Mouse (Mus musculus): ENCODE data around the gene Malrd1. TPM values are rescaled to one million over a fixed set of nuclear protein-coding genes. Genes with fewer than 3 reads are reported as not detected.
"Not testable (repeated sequence)": the region's sequence is repeated elsewhere in the genome, so short reads cannot be mapped to it uniquely, and the experiment has no call there.

Gene Malrd1
- polyA plus RNA-seq, 1 experiment from 2014 or later: not detected

DNA sequence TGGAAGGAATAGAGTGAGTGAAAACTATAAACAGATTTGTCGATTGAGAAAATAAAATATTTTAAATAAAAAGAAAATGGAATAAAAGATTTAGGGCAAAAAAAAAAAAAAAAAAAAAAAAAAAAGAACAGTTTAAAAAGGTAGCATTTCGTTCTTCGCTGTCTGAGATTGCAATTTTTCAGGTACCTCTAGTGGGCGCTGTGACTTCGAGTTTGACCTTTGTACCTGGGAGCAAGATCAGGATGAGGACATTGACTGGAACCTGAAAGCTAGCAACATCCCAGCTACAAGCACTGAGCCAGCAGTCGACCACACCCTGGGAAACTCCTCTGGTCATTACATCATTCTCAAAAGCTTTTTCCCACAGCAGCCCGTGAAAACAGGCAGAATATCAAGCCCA lies 343.1 kb downstream of the Malrd1 start:
- H3K4me1 ChIP-seq: no peaks in the 10 kb centered on the region
- H3K4me2 ChIP-seq (replicated peaks): no peak overlapping the region
- H3K36me3 ChIP-seq: no peaks in the 10 kb centered on the region
- 30% methylated on average over 7 of the region's 7 CpGs for WGBS
- no peaks in the 10 kb centered on the region for H3K9me3 ChIP-seq
- H3K4me3 ChIP-seq: no peak overlapping the region
- H3K9ac ChIP-seq (replicated peaks): no peak overlapping the region
- ATAC-seq (replicated peaks): no peak
- no peak overlapping the region for H3K27ac ChIP-seq (replicated peaks)
- no peaks in the 10 kb centered on the region for H3K27me3 ChIP-seq

DNA sequence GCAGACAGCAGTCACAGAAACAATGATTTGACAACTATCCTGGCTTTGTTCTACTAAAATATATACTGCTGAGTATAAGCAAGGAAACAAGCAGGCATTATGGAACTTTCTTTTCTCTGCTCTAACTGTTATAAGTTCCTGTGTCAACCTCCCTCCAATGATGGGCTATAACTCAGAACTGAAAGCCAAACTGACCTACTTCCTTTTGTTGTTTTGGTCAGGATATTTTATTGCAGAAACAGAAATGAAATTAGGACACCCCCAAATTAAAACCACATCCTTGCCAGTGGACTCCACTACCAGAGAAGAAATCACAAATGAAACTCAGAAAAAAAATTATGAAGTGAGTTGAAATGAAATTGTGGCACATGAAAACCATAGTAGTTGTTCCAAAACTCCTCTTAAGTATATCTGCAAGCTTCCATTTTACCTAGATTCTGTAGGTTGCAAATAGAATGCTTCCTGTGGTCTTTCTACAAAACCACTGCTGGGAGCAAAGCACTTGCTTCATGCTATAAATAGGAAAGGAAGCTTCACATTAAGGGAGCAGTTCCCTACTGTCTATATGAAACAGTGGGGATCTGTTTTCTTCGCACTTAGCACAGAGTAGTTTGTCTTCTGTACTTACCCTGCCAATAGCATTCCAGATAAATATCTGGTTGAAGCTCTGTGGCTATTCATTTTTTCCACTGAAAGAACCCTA lies 367.3 kb downstream of the Malrd1 start:
- WGBS: 82% methylated on average over 1 of the region's 1 CpGs
- no peak overlapping the region for H3K4me2 ChIP-seq (replicated peaks)
- H3K27ac ChIP-seq (replicated peaks): no peak overlapping the region
- no peaks in the 10 kb centered on the region for H3K9me3 ChIP-seq
- no peak overlapping the region for H3K4me3 ChIP-seq
- no peaks in the 10 kb centered on the region for H3K4me1 ChIP-seq
- ATAC-seq (replicated peaks): no peak
- no peaks in the 10 kb centered on the region for H3K36me3 ChIP-seq
- no peak overlapping the region for H3K9ac ChIP-seq (replicated peaks)
- H3K27me3 ChIP-seq: no peaks in the 10 kb centered on the region

DNA sequence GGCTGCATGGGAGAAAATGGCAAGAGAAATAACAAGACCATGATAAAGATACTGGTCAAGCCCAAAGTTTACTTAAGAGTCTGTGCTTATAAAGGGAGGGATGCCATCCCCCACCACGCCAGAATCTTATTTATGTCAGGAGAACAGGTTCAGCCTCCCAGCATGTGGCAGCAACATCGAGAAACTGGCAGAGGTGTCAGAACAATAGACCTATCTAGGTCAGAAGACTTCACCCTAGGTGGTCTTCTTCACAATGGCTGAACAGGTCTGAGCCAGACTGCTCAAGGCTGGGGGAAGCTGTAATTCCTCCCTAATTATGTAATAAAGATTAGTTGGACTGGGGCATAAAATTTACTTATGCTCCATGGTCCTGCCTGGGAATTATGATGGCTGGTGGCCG lies 399.2 kb downstream of the Malrd1 start:
- no peaks in the 10 kb centered on the region for H3K27me3 ChIP-seq
- H3K9me3 ChIP-seq: no peaks in the 10 kb centered on the region
- H3K9ac ChIP-seq (replicated peaks): no peak overlapping the region
- WGBS: 31% methylated on average over 3 of the region's 3 CpGs
- ATAC-seq (replicated peaks): no peak
- no peak overlapping the region for H3K27ac ChIP-seq (replicated peaks)
- H3K4me3 ChIP-seq: no peak overlapping the region
- H3K36me3 ChIP-seq: no peaks in the 10 kb centered on the region
- H3K4me2 ChIP-seq (replicated peaks): no peak overlapping the region
- H3K4me1 ChIP-seq: no peaks in the 10 kb centered on the region

DNA sequence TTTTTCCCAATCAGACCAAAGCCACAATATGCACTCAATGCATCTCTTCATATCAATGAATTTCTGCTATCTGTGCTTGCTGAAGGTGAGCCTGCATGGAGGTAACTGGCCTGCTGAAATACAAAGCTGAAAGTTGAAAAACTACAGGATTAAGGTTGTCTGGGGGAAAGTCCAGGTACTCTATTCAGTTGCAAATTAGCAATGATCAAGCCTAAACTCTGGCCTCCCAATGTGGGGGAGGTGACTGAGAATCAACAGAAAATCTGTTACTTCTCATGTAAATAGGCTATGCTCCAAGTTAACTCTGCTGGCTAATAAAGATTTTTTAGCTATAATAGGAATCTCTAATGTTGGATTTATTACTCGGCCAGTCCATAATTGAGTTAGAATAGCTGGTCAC lies 399.8 kb downstream of the Malrd1 start:
- Histone ChIP-seq H3K27me3 (no peaks in the 10 kb centered on the region), H3K4me1 (no peaks in the 10 kb centered on the region), H3K9ac (replicated peaks) (no peak overlapping the region), H3K9me3 (no peaks in the 10 kb centered on the region), H3K4me3 (no peak overlapping the region), H3K27ac (replicated peaks) (no peak overlapping the region), H3K36me3 (no peaks in the 10 kb centered on the region), H3K4me2 (replicated peaks) (no peak overlapping the region)
- 18% methylated on average over 1 of the region's 1 CpGs for WGBS
- ATAC-seq (replicated peaks): no peak

DNA sequence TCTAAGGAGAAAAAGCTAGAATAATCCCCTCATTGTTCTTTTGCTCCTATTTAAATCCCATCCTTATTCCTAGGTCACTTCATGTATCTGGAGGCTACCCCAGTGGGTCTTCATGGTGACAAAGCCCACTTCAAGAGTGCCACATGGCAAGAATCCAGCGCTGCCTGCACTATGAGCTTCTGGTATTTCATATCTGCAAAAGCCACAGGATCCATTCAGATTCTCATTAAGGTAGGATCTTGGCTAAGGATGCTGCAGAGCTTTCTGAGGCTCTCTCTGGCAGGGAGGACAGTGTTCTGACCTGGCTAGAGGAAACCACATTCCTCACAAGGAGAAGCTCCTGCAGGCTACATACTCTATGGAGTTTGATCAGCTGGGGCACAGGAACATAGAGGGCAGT lies 405.2 kb downstream of the Malrd1 start:
- no peak for ATAC-seq (replicated peaks)
- H3K4me2 ChIP-seq (replicated peaks): no peak overlapping the region
- no peak overlapping the region for H3K4me3 ChIP-seq
- no peak overlapping the region for H3K27ac ChIP-seq (replicated peaks)
- no peaks in the 10 kb centered on the region for H3K27me3 ChIP-seq
- H3K9ac ChIP-seq (replicated peaks): no peak overlapping the region
- H3K4me1 ChIP-seq: peaks cover 4% of the 10 kb centered on the region; the same call in 1 of the 2 replicates
- H3K36me3 ChIP-seq: no peaks in the 10 kb centered on the region
- no peaks in the 10 kb centered on the region for H3K9me3 ChIP-seq
- WGBS: 68% methylated on average over 1 of the region's 1 CpGs

DNA sequence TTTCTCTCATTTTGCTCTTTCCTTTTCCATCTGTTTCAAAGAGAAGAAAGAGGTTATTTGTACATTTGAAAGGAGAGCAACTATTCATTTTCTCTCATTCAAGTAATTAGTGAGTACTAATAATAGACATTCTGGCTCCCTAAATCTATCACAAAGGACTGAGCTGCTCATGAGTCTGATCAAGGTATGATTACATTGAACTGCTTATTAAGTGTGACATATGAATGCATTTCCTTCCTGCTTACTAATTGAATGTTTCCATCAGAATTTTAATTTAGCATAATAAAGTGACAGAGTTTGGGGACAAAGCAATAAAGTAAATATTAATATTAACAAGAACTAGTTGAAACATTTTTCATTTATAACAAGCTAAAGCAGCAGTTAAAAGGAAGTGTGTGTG lies 405.6 kb downstream of the Malrd1 start:
- no peak overlapping the region for H3K4me3 ChIP-seq
- no peak for ATAC-seq (replicated peaks)
- H3K36me3 ChIP-seq: no peaks in the 10 kb centered on the region
- no peaks in the 10 kb centered on the region for H3K9me3 ChIP-seq
- H3K27ac ChIP-seq (replicated peaks): no peak overlapping the region
- H3K4me1 ChIP-seq: peaks cover 4% of the 10 kb centered on the region; the same call in 1 of the 2 replicates
- no peak overlapping the region for H3K4me2 ChIP-seq (replicated peaks)
- H3K27me3 ChIP-seq: no peaks in the 10 kb centered on the region
- no peak overlapping the region for H3K9ac ChIP-seq (replicated peaks)

DNA sequence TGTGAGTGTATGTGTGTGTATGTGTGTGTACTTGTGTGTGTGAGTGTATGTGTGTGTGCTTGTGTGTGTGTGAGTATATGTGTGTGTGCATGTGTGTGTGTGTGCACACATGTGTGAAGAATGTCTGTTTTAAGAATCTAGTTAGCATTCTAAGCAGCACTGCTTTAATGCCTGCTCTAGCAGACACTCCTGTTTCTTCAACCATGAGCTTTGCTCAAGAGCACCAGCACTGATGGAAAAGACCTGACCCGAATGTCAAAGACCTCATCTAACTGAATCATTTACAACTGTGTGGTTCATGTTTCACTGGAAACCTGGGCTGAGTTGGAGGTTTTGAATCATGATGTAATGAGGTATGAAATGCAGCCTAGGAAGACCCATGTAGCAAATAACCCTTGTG lies 406.1 kb downstream of the Malrd1 start:
- Histone ChIP-seq H3K9me3 (no peaks in the 10 kb centered on the region), H3K4me1 (peaks cover 4% of the 10 kb centered on the region; the same call in 1 of the 2 replicates), H3K9ac (replicated peaks) (no peak overlapping the region), H3K4me3 (no peak overlapping the region), H3K27me3 (no peaks in the 10 kb centered on the region), H3K27ac (replicated peaks) (no peak overlapping the region), H3K4me2 (replicated peaks) (no peak overlapping the region), H3K36me3 (no peaks in the 10 kb centered on the region)
- no peak for ATAC-seq (replicated peaks)
- 68% methylated on average over 1 of the region's 1 CpGs for WGBS

DNA sequence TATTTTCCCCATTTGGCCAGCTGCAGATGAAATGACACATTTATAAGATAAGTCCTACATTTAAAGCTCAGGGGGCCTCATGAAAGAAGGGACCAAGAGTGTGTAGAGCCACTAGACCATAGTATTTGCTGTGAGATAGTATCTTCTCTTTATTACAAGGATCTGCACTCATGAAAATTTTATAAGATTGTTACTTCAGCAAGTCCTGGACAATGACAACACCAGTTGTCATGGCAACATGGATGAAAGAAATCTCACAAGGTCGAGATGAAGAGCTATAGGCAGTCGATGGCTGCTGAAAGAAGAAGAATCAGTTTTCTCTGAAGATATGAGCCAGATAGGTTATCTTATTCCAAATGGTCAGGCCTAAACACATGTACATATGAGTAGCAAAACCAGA lies 476.6 kb downstream of the Malrd1 start:
- Histone ChIP-seq H3K4me1 (no peaks in the 10 kb centered on the region), H3K27me3 (no peaks in the 10 kb centered on the region), H3K4me2 (replicated peaks) (no peak overlapping the region), H3K27ac (replicated peaks) (no peak overlapping the region), H3K36me3 (no peaks in the 10 kb centered on the region), H3K9me3 (no peaks in the 10 kb centered on the region), H3K9ac (replicated peaks) (no peak overlapping the region), H3K4me3 (no peak overlapping the region)
- WGBS: 55% methylated on average over 2 of the region's 2 CpGs
- ATAC-seq (replicated peaks): no peak

DNA sequence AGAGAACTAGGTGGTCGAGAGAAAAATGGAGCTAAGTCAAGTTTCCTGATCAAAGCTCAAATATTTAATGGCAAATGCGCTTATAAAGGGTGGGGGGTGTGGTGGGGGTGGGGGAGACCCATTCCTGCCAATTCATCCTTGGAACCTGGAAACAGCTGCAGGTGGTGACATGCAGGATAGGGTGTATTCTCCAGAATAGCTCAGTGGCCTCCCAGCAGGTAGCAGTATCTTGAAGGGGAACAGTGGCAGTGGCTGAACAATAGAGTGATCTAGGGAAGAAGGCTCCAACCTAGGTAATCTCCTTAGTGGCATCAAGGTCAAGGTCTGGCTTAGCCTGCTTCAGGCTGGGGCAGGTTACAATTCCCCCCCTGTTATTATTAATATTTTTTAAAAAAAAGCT lies 490.8 kb downstream of the Malrd1 start:
- WGBS: 93% methylated on average over 2 of the region's 2 CpGs

DNA sequence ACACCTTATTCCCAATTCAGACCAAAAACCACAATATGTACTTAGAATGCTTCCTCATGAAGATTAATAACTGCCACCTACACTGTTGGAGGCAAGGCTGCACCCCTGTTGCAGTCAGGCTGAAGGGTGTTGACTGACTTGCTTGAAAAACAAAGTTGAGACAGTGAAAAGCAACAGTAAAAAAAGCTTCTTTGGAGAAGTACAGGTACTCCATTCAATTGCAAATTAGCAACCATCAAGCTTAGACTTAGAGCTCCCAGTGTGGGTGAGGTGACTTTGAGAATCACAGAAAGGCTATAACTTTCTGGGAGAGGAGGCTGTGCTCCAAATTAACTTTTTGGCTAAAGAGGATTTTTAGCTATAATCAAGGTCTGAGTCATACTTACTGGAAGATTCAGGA lies 491.4 kb downstream of the Malrd1 start:
- not testable (repeated sequence) for H3K27ac ChIP-seq (replicated peaks); H3K9ac ChIP-seq (replicated peaks); H3K4me3 ChIP-seq; H3K4me1 ChIP-seq; ATAC-seq (replicated peaks); H3K36me3 ChIP-seq; H3K27me3 ChIP-seq; H3K9me3 ChIP-seq; H3K4me2 ChIP-seq (replicated peaks)

More for the DNA sequence above, 490.8 kb downstream of the Malrd1 start:
- H3K9ac ChIP-seq (replicated peaks); H3K36me3 ChIP-seq; H3K4me2 ChIP-seq (replicated peaks); H3K27me3 ChIP-seq; H3K4me3 ChIP-seq; H3K9me3 ChIP-seq; H3K27ac ChIP-seq (replicated peaks); ATAC-seq (replicated peaks); H3K4me1 ChIP-seq: not testable (repeated sequence)

DNA sequence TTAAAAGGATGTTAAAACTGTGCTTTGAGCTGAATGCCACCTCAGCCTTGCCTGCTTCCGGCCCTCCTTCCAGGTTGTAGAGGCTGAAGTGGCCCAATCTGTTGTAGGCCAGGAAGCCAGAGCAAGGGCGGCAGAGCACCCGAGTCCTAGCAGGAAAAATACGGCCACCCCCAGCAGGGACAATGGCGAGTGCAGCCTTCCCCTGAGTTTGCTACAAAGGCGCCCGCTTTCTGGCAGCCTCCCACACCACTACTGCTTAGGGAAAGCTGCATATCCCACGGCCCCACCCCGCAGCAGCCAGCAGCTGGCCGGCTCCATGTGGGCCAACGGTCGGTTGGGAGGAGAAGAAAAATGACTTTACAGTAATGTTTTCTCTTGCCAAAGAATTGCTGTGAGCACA lies 503.5 kb downstream of the Malrd1 start:
- Histone ChIP-seq H3K27ac (replicated peaks) (no peak overlapping the region), H3K9me3 (no peaks in the 10 kb centered on the region), H3K9ac (replicated peaks) (no peak overlapping the region), H3K4me3 (no peak overlapping the region), H3K27me3 (no peaks in the 10 kb centered on the region), H3K36me3 (no peaks in the 10 kb centered on the region), H3K4me1 (no peaks in the 10 kb centered on the region), H3K4me2 (replicated peaks) (no peak overlapping the region)
- no peak for ATAC-seq (replicated peaks)
- 32% methylated on average over 12 of the region's 12 CpGs for WGBS

DNA sequence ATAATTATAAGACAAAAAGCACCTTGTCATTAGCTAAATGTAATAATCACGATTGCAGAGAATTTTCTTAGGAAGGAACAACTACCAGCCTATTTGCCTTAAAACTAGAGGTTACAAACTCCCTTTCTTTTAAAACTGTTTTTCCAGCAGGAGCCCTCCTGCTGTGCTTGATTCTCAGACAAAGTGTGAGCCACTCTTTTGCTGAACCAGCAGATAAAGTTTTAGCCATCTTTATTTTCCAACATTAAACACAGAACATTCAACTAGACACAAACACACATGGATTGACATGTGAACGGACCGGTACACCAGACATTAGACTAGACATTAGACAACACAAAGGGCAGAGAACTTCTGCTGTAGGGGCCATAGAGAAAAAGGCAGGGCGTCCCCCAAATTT lies 505.3 kb downstream of the Malrd1 start:
- Histone ChIP-seq H3K27me3 (no peaks in the 10 kb centered on the region), H3K4me1 (no peaks in the 10 kb centered on the region), H3K9me3 (no peaks in the 10 kb centered on the region), H3K9ac (replicated peaks) (no peak overlapping the region), H3K4me3 (no peak overlapping the region), H3K4me2 (replicated peaks) (no peak overlapping the region), H3K36me3 (no peaks in the 10 kb centered on the region), H3K27ac (replicated peaks) (no peak overlapping the region)
- ATAC-seq (replicated peaks): no peak
- 41% methylated on average over 4 of the region's 4 CpGs for WGBS

DNA sequence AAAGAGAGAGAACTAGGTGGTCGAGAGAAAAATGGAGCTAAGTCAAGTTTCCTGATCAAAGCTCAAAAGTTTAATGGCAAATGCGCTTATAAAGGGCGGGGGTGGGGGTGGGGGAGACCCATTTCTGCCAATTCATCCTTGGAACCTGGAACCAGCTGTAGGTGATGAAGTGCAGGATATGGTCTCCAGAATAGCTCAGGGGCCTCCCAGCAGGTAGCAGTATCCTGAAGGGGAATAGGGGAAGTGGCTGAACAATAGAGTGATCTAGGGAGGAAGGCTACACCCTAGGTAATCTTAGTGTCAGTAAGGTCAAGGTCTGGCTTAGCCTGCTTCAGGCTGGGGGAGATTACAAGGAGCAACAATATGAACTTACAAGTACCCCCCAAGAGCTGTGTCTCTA lies 506.5 kb downstream of the Malrd1 start:
- no peak overlapping the region for H3K4me2 ChIP-seq (replicated peaks)
- H3K27me3 ChIP-seq: no peaks in the 10 kb centered on the region
- 53% methylated on average over 3 of the region's 3 CpGs for WGBS
- H3K9ac ChIP-seq (replicated peaks): no peak overlapping the region
- H3K4me3 ChIP-seq: no peak overlapping the region
- no peak overlapping the region for H3K27ac ChIP-seq (replicated peaks)
- no peaks in the 10 kb centered on the region for H3K4me1 ChIP-seq
- H3K36me3 ChIP-seq: no peaks in the 10 kb centered on the region
- H3K9me3 ChIP-seq: no peaks in the 10 kb centered on the region
- ATAC-seq (replicated peaks): no peak

Measured in forebrain, embryonic 15.5 days (tissue).